Mouse (Mus musculus) cerebellum, postnatal 25 days (tissue): ENCODE measurements around the gene Dop1a.

Experiments used
- DNase-seq, 2 experiments: peaks; one replicate each; pipeline ENCODE4 v3.0.0; 2021; ENCODE audit warnings: mixed read lengths in 2 of 2

Dop1a gene

GRCm38 (mm10) chr9:86466990-86467870 is at the start of gene Dop1a:
Gene Dop1a (plus strand): TSS chr9:86467154.
- DNase-seq: peak; percentile 96 to 98

DNA sequence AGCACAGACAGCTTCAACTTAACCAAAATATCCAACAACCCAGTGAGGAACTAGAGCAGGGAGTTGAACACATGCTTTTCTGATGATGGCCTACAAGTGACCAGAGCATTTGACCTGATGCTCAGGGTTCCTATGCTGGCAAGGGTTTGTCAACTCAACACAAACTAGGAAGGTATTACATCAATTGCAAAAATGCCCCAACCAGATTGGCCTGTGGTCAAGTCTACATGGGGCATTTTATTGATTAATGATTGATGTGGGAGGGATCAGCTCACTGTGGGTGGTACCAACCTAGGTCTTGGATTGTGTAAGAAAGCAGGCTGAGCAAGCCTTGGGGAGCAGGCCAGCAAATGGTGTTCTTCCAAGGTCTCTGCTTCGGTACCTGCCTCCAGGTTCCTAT is 49.0 kb upstream of the Dop1a start:
- no peak for DNase-seq

DNA sequence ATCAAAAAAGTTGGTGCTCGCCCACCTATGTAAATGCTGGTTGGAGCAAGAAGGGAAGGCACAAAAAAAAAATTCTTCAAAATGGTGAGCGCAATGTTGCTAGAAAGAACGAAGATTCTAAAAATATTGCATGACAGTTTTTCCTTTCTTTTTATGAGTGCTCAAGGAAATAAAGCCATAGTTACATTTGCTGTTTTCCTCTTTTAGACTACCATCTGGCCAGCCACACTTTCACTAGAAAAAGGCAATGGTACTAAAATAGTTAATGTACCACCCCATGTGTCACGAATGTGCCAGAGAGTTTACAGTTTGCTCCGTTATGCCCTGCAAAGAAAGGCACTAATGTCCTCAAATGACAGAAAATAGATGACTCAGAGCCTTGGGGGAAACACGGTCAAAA is 47.6 kb upstream of the Dop1a start:
- no peak for DNase-seq

DNA sequence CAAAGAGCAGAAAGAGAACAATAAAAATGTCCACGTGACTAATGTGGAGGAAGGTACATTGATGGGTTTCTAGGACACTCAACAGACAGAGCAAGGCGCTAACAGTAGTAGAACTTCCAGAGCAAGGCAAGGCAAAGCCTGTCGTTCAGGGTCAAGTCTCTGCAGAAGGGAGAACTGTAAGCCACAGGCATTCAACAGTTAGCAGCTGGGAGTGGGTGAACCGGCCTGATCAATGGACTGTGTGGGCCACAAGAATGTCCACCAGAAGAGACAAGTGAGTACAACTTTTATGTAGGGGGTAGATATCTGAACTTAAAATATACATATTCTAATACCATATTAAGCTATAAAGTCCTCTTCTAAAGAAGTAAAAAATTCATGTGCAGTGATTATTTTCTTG is 43.6 kb upstream of the Dop1a start:
- DNase-seq: no peak

- DNase-seq: no peak
Observed at GRCm38 (mm10) chr9:86435510-86435909, 31.4 kb upstream of the Dop1a start.

DNA sequence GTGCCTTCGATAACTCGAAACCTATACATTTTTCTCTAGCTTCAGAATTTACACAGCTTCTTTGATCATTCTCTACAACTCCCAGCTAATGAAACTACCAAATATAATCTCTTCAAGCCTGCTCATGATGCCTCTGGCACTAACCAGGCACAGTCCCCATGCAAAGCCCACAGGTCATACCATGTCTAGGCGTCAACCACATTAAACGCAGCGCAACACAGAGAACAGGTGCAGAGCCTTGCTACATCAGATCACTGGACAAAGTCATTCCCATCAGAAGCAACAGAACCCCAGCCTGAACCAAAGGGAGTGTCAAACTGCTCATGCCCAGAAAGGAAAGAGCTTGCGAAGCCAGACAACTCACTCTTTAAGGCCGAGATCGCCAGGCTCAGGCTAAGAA is 30.3 kb upstream of the Dop1a start:
- no peak for DNase-seq

GRCm38 (mm10) chr9:86438337-86439009 is 28.5 kb upstream of the Dop1a start:
- no peak for DNase-seq

- no peak for DNase-seq
Observed at GRCm38 (mm10) chr9:86442248-86442647, 24.7 kb upstream of the Dop1a start.

DNA sequence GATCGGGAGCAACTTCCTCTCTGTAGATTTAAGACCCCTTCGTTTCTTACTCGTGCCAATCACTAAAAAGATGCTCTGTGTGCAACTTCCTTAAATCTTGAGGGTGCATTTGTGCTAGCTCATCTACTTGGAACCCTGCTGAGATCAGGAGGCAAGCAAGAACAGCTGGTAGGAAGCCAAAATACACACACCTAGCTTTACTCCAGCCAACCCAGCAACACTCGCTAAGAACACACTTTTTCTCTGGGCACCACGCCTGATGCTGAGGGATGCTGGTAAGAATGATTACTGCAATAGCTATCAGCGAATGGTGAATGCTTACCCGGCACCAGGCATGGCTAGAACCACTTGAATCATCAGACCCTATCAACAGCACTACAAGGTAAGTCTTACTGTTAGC is 20.1 kb upstream of the Dop1a start:
- no peak for DNase-seq

DNA sequence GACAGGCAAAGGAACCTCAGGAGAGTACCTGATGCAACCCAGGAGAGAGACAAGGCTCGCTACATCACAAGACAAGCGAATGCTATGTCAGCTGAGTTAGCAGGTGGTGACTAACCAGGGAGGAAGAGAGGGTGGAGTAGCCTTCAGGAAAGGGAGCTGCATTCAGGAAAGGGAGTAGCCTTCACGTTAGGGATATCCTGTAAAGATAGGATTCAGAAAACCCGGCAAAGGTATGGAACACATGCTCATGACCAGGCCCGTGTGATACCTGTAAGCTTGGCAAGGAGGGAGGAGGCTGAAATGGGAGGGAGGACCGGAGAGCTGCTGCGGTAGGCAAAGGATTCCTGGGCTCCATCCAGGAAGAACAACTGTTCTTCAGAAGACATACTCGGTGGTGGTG is 19.5 kb upstream of the Dop1a start:
- no peak for DNase-seq

DNA sequence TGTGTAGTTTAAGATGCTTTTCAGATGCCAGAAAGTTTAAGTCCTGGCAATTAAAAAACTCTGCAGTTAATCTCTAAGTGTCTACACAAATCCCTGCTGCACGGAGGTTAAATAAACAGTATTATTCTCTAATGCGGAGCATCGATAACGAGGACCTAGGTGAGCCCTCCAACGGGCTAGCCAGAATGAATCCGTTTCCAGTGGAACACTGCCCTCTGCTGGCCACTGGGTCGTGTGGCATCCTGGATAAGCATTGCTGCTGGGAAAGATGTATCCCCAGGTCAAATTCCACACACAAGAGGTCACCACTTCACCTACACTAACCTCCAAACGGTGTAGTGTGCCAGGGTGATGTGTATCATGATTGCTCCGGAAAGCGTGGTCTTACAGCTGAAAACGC is 17.4 kb upstream of the Dop1a start:
- peak; percentile 84 to 89 for DNase-seq

GRCm38 (mm10) chr9:86451094-86451493 is 15.9 kb upstream of the Dop1a start:
- DNase-seq: no peak

DNA sequence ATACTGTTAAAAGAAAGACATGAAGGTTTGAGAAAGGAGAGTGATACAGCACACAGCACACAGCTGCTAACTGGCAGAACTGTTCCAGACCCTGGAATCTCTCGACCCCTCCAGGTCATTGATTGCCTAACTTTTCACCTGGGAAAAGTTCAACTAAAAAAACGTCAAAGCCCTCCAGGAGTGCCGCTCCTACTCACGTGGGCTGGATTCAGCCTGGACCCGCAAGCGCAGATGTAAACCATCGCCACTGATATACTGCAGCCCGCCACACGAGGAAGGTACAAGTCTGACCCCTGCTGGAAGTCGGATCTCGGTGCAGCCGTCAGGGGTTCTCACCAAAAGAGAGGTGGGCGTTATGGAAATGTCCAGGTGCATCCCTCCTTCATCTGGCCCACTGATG is 15.3 kb upstream of the Dop1a start:
- peak; percentile 65 to 74 for DNase-seq

- no peak for DNase-seq
Observed at GRCm38 (mm10) chr9:86453626-86454025, 13.3 kb upstream of the Dop1a start.

GRCm38 (mm10) chr9:86464151-86465105 is 2.5 kb upstream of the Dop1a start, which contains the start of gene Ube2cbp:
Gene Ube2cbp (minus strand): TSS chr9:86464950.
- DNase-seq: peak; percentile 95 to 96

- DNase-seq: no peak
Observed at GRCm38 (mm10) chr9:86475956-86476355, 9.0 kb downstream of the Dop1a start.

DNA sequence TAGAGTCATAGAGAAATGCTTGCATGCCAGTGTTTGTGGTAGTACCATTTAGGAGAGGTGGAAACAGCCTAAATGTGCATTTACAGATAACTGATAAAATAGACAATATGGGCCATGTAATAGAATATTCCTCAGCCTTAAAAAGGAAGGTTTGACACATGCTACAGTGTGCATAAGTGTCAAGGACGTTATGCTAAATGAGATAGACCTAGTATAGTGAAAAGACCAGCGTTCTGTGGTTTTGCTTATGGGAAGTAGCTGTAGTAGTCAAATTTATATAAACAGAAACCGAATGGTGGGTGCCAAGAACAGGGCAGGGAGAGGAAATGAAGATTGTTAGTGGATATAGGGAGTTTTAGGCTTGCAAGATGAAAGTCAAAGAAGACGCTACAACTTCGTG is 9.8 kb downstream of the Dop1a start:
- DNase-seq: no peak

DNA sequence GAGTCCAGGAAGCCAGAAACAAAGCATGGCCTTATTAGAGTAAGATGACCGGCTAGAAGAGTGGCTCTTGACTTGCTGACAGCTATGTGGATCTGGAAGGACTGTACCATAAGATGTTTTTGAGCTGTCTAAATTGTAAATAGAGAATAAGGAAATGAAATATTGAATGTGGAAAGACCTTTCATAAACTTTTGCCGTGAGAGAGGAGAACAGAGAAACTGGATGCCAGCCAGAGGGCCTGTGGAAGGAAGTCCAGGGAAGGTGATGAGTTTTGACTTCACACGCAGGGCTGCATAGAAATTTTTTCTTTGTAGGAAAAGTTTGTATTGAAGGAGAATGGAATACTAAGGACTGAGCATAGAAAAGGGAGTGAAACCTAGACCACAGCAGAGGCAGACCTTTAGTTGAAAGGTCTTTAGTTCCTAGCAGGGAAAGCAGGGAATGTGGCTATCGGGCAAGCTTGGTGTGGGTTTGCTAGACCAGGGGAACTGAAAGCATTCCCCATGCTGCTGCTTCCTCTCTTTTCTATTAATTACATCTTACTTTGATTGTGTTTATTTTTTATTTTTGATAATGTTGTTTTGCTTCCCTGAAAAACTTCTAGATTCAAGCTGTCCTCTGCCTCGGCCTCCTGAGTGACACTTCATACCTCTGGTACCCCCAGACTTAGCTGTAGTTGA is 11.6 kb downstream of the Dop1a start:
- DNase-seq: peak in 1 of 2 experiments; percentile 21

DNA sequence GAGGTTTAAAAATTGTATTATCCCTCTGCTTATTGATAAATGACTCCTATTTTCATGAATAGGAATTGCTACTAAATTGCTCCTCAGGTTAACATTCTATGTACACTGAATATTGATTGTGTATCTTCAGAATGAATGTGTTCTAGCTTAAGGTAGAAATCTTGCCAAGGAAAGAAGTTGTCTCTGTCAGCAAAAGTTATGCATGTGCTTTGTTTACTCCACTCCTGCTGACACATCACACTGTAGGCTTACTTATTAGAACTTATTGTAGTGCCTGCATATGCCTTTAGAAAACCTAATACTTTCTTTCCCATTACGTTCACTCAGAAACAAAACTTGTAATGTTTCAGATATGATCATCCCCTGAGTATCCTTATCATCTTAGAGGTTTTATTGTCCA is 15.3 kb downstream of the Dop1a start:
- no peak for DNase-seq

GRCm38 (mm10) chr9:86491740-86492139 is 24.8 kb downstream of the Dop1a start:
- peak; percentile 17 to 28 for DNase-seq

- no peak for DNase-seq
Observed at GRCm38 (mm10) chr9:86496261-86496660, 29.3 kb downstream of the Dop1a start.

- DNase-seq: no peak
Observed at GRCm38 (mm10) chr9:86499083-86499482, 32.1 kb downstream of the Dop1a start.
